Mouse (Mus musculus): ENCODE data around the gene Npcd. TPM values are rescaled to one million over a fixed set of nuclear protein-coding genes. Genes with fewer than 3 reads are reported as not detected.

Npcd gene
- total and polyA plus RNA-seq, 2 experiments from 2014 or later: 2.7 to 12.6 TPM

DNA sequence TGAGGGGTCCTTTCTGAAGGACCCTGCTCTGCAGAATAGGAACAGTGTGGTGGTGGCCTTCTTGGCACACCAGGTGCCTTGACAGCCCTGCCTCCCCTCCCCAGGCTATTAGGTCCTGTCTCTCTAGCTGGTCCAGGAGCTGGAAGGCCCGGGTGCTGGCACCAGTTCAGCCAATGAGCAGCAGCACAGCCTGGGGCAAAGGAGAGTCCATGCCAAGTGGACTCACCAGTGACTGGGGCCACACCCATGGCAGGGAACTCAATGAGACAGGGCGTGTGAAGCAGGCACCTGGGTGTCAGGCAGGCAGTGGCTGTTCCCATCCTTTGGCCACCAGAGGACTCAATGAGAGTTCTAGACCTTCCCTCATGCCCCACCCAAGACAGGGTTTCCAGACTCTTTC, 68.7 kb downstream of the Npcd start:
- H3K9me3 ChIP-seq (ENCODE audit: low read length): no peaks in the 10 kb centered on the region
- peaks cover 21% of the 10 kb centered on the region; the same call in 1 of the 2 replicates for H3K36me3 ChIP-seq (ENCODE audit: insufficient read depth, low read length)
- H3K4me1 ChIP-seq (ENCODE audit: insufficient read depth, low read length): peaks cover 20% of the 10 kb centered on the region; the same call in 1 of the 2 replicates
- no peak overlapping the region for H3K9ac ChIP-seq (replicated peaks; ENCODE audit: low read length)
- no peak for TF ChIP-seq CTCF (IDR thresholded peaks at IDR 0.05; ENCODE audit: low read depth)
- H3K4me2 ChIP-seq (ENCODE audit: low read depth, low read length): no peak overlapping the region
- ATAC-seq (no peak), DNase-seq (ENCODE audit: low spot score) (no peak)
- no peak overlapping the region for H3K4me3 ChIP-seq (ENCODE audit: low read length)
- H3K27me3 ChIP-seq (ENCODE audit: insufficient read depth, low read length): no peaks in the 10 kb centered on the region
- WGBS: 72% methylated on average over 2 of the region's 2 CpGs
- H3K27ac ChIP-seq: no peak overlapping the region

DNA sequence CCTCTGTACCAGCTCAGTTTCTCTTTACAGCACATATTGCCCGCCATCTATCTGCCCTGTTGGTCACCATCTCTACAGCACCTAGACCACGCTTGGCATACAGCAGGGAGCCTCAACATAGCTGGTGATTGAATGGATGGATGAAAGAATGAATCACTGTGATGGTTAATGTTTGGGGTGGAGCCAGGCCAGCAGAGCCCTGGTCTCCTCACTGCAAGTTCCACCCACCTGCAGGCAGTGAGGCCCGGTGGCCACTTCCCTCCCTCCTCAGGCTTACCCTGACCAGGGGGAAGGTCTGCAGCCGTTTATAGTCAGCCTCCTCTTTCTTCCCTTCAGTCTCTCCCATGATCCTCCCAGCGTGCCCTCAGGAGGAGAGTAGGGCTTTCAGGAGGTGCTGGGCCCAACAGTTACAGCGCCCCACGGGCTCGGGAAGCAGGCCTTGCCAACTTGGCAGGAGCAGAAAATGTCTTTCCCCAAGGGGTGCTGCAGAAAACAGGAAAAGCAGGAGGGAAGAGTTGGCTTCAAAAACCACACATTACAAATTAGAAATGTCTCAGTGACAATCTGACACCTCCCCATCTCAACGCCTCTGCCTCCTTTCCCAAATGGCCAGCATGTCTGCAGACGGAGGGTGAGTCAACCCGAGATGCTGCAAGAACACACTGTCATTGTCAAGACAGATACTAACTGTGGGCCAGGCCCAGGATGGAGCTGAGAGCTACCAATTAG, 69.3 kb downstream of the Npcd start:
- Histone ChIP-seq H3K36me3 (ENCODE audit: insufficient read depth, low read length) (peaks cover 21% of the 10 kb centered on the region; the same call in 1 of the 2 replicates), H3K9ac (replicated peaks; ENCODE audit: low read length) (no peak overlapping the region), H3K4me1 (ENCODE audit: insufficient read depth, low read length) (peaks cover 20% of the 10 kb centered on the region; the same call in 1 of the 2 replicates), H3K4me2 (ENCODE audit: low read depth, low read length) (no peak overlapping the region), H3K27ac (no peak overlapping the region), H3K9me3 (ENCODE audit: low read length) (no peaks in the 10 kb centered on the region), H3K4me3 (ENCODE audit: low read length) (no peak overlapping the region), H3K27me3 (ENCODE audit: insufficient read depth, low read length) (no peaks in the 10 kb centered on the region)
- TF ChIP-seq CTCF (IDR thresholded peaks at IDR 0.05; ENCODE audit: low read depth): no peak
- 72% methylated on average over 11 of the region's 11 CpGs for WGBS
- DNase-seq (ENCODE audit: low spot score) (no peak), ATAC-seq (no peak)

DNA sequence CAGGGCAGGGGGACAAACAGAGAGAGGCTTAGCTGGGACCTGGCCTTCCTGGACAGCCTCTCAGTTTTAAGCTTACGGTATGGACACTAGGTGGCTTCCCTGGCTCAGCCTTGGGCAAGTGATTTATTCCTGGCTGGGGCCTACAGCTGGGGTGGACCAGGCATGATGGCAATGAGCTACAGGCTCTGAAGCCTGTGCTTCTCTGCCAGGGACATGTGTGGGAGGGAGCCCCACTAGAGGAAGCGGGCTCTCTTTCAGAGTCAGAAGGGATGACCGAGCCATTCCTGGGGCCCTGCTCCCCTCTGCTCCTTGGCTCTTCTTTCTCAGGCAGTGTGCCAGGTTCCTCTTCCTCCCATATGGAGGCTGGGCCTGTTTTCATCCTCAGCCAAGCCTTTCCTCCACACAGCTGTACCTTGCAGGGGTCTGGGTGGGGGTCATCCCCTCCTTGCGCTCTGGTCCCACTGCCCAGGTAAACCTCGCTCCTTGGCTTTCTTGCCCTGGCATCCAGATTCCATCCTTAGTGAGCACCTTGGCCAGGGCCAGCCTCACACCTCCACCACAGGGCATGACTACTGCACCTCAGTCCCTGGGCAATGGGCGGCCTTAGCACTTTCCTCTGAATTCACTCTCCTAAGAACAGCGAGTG, 70.3 kb downstream of the Npcd start:
- DNase-seq (ENCODE audit: low spot score) (no peak), ATAC-seq (0 out of 2 replicates have a peak, but pooled peaks have one; percentile 27)
- peak; percentile 35 for TF ChIP-seq CTCF (IDR thresholded peaks at IDR 0.05; ENCODE audit: low read depth)
- no peaks in the 10 kb centered on the region for H3K27me3 ChIP-seq (ENCODE audit: insufficient read depth, low read length)
- peaks cover 20% of the 10 kb centered on the region; the same call in 1 of the 2 replicates for H3K4me1 ChIP-seq (ENCODE audit: insufficient read depth, low read length)
- no peak overlapping the region for H3K9ac ChIP-seq (replicated peaks; ENCODE audit: low read length)
- no peak overlapping the region for H3K27ac ChIP-seq
- H3K4me2 ChIP-seq (ENCODE audit: low read depth, low read length): no peak overlapping the region
- H3K4me3 ChIP-seq (ENCODE audit: low read length): no peak overlapping the region
- WGBS: 73% methylated on average over 7 of the region's 7 CpGs
- H3K36me3 ChIP-seq (ENCODE audit: insufficient read depth, low read length): peaks cover 21% of the 10 kb centered on the region; the same call in 1 of the 2 replicates
- H3K9me3 ChIP-seq (ENCODE audit: low read length): no peaks in the 10 kb centered on the region

DNA sequence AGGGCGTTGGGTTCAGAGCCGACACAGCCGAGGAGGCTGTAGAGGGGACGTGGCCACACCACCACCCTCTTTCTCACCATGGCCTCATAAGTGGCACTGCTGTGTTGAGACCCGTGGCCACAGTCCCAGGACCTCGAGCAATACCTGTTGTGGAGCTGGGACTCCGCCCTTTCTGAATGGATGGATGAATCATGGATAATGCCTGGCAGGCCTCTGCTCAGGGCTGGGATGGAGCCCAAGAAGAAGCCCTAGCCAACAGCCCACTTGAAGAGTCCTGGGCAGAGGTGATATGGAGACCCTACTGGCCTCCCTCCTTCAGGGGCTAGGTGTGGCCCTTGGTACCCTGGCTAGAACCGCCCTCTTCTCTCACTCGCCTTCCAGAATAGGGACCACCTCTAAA, 71.0 kb downstream of the Npcd start:
- no peak for ATAC-seq
- peaks cover 20% of the 10 kb centered on the region; the same call in 1 of the 2 replicates for H3K4me1 ChIP-seq (ENCODE audit: insufficient read depth, low read length)

DNA sequence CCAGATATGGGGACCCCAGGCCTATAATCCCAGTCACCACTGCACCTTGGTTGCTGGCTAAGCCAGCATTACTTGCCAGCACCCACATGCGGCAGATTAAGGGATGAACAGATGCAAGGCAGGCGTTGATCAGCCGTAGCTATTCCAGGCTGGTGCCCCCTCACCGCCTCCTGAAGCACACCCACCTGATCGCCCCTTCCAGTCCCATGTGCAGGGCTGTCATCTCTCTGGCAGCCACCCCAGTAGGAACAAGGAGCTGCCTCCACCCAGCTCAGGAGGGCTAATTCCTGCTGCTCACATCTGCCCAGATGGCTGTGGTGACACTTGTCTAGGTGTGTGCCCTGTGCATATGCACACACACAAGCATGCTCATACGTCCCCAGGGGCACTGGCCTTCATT, 73.1 kb downstream of the Npcd start:
- no peak overlapping the region for H3K27ac ChIP-seq
- no peak for ATAC-seq
- H3K9ac ChIP-seq (replicated peaks; ENCODE audit: low read length): no peak overlapping the region
- no peak overlapping the region for H3K4me3 ChIP-seq (ENCODE audit: low read length)
- WGBS: 85% methylated on average over 6 of the region's 6 CpGs
- no peak for TF ChIP-seq CTCF (IDR thresholded peaks at IDR 0.05; ENCODE audit: low read depth)
- no peak for DNase-seq (ENCODE audit: low spot score)
- H3K36me3 ChIP-seq (ENCODE audit: insufficient read depth, low read length): peaks cover 21% of the 10 kb centered on the region; the same call in 1 of the 2 replicates
- H3K4me2 ChIP-seq (ENCODE audit: low read depth, low read length): no peak overlapping the region
- H3K9me3 ChIP-seq (ENCODE audit: low read length): no peaks in the 10 kb centered on the region
- H3K4me1 ChIP-seq (ENCODE audit: insufficient read depth, low read length): peaks cover 15% of the 10 kb centered on the region; the same call in 1 of the 2 replicates
- no peaks in the 10 kb centered on the region for H3K27me3 ChIP-seq (ENCODE audit: insufficient read depth, low read length)

More for the DNA sequence above, 71.0 kb downstream of the Npcd start:
- 93% methylated on average over 9 of the region's 9 CpGs for WGBS
- no peak for DNase-seq (ENCODE audit: low spot score)
- H3K9me3 ChIP-seq (ENCODE audit: low read length): no peaks in the 10 kb centered on the region
- no peak overlapping the region for H3K27ac ChIP-seq
- H3K36me3 ChIP-seq (ENCODE audit: insufficient read depth, low read length): peaks cover 21% of the 10 kb centered on the region; the same call in 1 of the 2 replicates
- H3K4me3 ChIP-seq (ENCODE audit: low read length): no peak overlapping the region
- no peak for TF ChIP-seq CTCF (IDR thresholded peaks at IDR 0.05; ENCODE audit: low read depth)
- no peak overlapping the region for H3K9ac ChIP-seq (replicated peaks; ENCODE audit: low read length)
- H3K27me3 ChIP-seq (ENCODE audit: insufficient read depth, low read length): no peaks in the 10 kb centered on the region
- H3K4me2 ChIP-seq (ENCODE audit: low read depth, low read length): no peak overlapping the region

DNA sequence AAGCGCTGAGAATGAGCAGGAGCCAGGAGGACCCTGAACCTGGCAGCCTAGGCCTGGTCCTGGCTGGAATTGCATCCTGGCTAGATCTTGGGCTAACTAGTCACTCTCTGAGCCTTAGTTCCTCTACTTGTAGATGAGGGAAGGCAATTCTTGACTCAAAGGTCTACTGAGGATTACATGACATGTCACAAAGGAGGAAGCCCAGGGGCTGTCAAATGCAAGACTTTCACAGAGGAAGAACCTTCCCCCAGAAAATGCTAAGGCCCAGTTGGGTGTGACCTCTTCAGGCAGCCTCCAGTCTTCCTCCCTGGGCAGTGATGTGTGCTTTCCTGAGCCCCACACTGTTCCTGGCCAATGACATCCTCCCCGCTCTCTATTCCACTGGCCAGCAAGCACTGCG, 76.9 kb downstream of the Npcd start:
- no peak overlapping the region for H3K4me3 ChIP-seq (ENCODE audit: low read length)

More for the DNA sequence above, 76.9 kb downstream of the Npcd start:
- Histone ChIP-seq H3K4me2 (ENCODE audit: low read depth, low read length) (no peak overlapping the region), H3K36me3 (ENCODE audit: insufficient read depth, low read length) (peaks cover 8% of the 10 kb centered on the region; the same call in 1 of the 2 replicates), H3K4me1 (ENCODE audit: insufficient read depth, low read length) (no peaks in the 10 kb centered on the region), H3K27me3 (ENCODE audit: insufficient read depth, low read length) (no peaks in the 10 kb centered on the region), H3K9me3 (ENCODE audit: low read length) (no peaks in the 10 kb centered on the region), H3K27ac (no peak overlapping the region), H3K9ac (replicated peaks; ENCODE audit: low read length) (no peak overlapping the region)
- no peak for DNase-seq (ENCODE audit: low spot score)
- no peak for TF ChIP-seq CTCF (IDR thresholded peaks at IDR 0.05; ENCODE audit: low read depth)
- ATAC-seq: no peak
- 95% methylated on average over 3 of the region's 3 CpGs for WGBS
